Mouse (Mus musculus) CH12.LX (cell line): Measurements from ENCODE around the gene Syce1. TPM values are rescaled to one million over a fixed set of nuclear protein-coding genes. Genes with fewer than 3 reads are reported as not detected.

Experiments
- DNase-seq: peaks from one replicate; pipeline ENCODE4 v3.0.0-alpha.2; 2013; ENCODE audit errors: extremely low read depth
- H3K27ac ChIP-seq: 2 replicates; pipeline ENCODE4 v1.5.1; 2012; ENCODE audit warnings: low read depth, mild to moderate bottlenecking, control low read depth, moderate library complexity; ENCODE audit not compliant: insufficient read depth
- H3K27me3 ChIP-seq: replicated peaks from 2 replicates; pipeline ENCODE3; 2012; ENCODE audit warnings: inconsistent platforms
- H3K36me3 ChIP-seq, 2 experiments: replicated peaks in 1 of 2; 2 replicates each; pipeline versions ENCODE3 to v1.6.1; 2012; ENCODE audit warnings: inconsistent platforms in 1 of 2, low read length in 1 of 2, mild to moderate bottlenecking in 1 of 2, mixed read lengths in 1 of 2, moderate library complexity in 1 of 2; ENCODE audit not compliant: control insufficient read depth in 1 of 2, insufficient read depth in 1 of 2
- H3K4me1 ChIP-seq, 2 experiments: 2 replicates each; pipeline ENCODE4 v1.6.1; 2012; ENCODE audit warnings: inconsistent platforms in 1 of 2, moderate library complexity in 1 of 2; ENCODE audit not compliant: insufficient read depth in 2 of 2, control insufficient read depth in 1 of 2
- H3K4me2 ChIP-seq: 2 replicates; pipeline ENCODE4 v1.6.1; 2012; ENCODE audit warnings: low read depth, mild to moderate bottlenecking, control low read depth; ENCODE audit not compliant: poor library complexity, insufficient read depth, severe bottlenecking
- H3K4me3 ChIP-seq, 3 experiments: fragments of 150-350 bp in 1 of 3; sonication (generic) in 1 of 3; replicated peaks in 1 of 3; 2 replicates each; pipeline versions ENCODE3 to v1.5.1; 2011 to 2012; ENCODE audit warnings: low read depth in 2 of 3, low read length in 2 of 3, mild to moderate bottlenecking in 2 of 3, moderate library complexity in 2 of 3, control low read depth in 1 of 3, improper control_type of control experiment in 1 of 3, inconsistent platforms in 1 of 3, mixed read lengths in 1 of 3; ENCODE audit not compliant: poor library complexity in 1 of 3
- H3K79me2 ChIP-seq: replicated peaks from 2 replicates; pipeline ENCODE4 v1.6.1; 2012; ENCODE audit warnings: mild to moderate bottlenecking, moderate library complexity; ENCODE audit not compliant: control insufficient read depth, poor library complexity, insufficient read depth, severe bottlenecking; ENCODE audit errors: extremely low read depth
- H3K9ac ChIP-seq: 2 replicates; pipeline ENCODE4 v1.6.1; 2012; ENCODE audit warnings: low read depth, mild to moderate bottlenecking, control low read depth, moderate library complexity; ENCODE audit not compliant: insufficient read depth
- H3K9me3 ChIP-seq: replicated peaks from 2 replicates; pipeline ENCODE3; 2012; ENCODE audit warnings: low read length, inconsistent platforms, mixed read lengths
- BHLHE40 ChIP-seq: IDR thresholded peaks from 2 replicates; pipeline ENCODE4 v1.6.1; 2011; ENCODE audit warnings: mild to moderate bottlenecking, low read depth, low read length, improper control_type of control experiment
- E2F4 ChIP-seq: IDR thresholded peaks from 2 replicates; pipeline ENCODE4 v1.6.1; 2011; ENCODE audit warnings: low read depth, low read length, improper control_type of control experiment; ENCODE audit not compliant: insufficient replicate concordance
- ELF1 ChIP-seq: IDR thresholded peaks from 2 replicates; pipeline ENCODE4 v1.6.1; 2014; ENCODE audit warnings: low read depth, mild to moderate bottlenecking, inconsistent platforms, low read length, improper control_type of control experiment
- EP300 ChIP-seq: IDR thresholded peaks from 2 replicates; pipeline ENCODE4 v1.6.1; 2011; ENCODE audit warnings: low read length, improper control_type of control experiment
- ETS1 ChIP-seq: conservative IDR thresholded peaks from 2 replicates; pipeline ENCODE4 v1.6.1; 2012; ENCODE audit warnings: low read depth, mild to moderate bottlenecking, inconsistent platforms, low read length, improper control_type of control experiment, moderate library complexity
- GABPA ChIP-seq: IDR thresholded peaks from 2 replicates; pipeline ENCODE4 v1.6.1; 2012; ENCODE audit warnings: low read depth, low read length, improper control_type of control experiment, inconsistent platforms; ENCODE audit not compliant: insufficient replicate concordance
- IRF4 ChIP-seq: IDR thresholded peaks from 2 replicates; pipeline ENCODE4 v1.6.1; 2014; ENCODE audit warnings: low read depth, mild to moderate bottlenecking, inconsistent platforms, low read length, improper control_type of control experiment
- JUN ChIP-seq: IDR thresholded peaks from 2 replicates; pipeline ENCODE4 v1.6.1; 2011; ENCODE audit warnings: low read depth, mild to moderate bottlenecking, low read length, improper control_type of control experiment, moderate library complexity; ENCODE audit not compliant: insufficient read depth
- JUND ChIP-seq: conservative IDR thresholded peaks from 2 replicates; pipeline ENCODE4 v1.6.1; 2011; ENCODE audit warnings: low read depth, low read length, improper control_type of control experiment
- KAT2A ChIP-seq: IDR thresholded peaks from 2 replicates; pipeline ENCODE4 v1.6.1; 2012; ENCODE audit warnings: low read length, improper control_type of control experiment, inconsistent platforms; ENCODE audit not compliant: insufficient replicate concordance
- MAFK ChIP-seq: IDR thresholded peaks from 2 replicates; pipeline ENCODE4 v1.6.1; 2011; ENCODE audit warnings: low read length, improper control_type of control experiment; ENCODE audit not compliant: insufficient replicate concordance
- MAZ ChIP-seq: IDR thresholded peaks from 2 replicates; pipeline ENCODE4 v1.6.1; 2012; ENCODE audit warnings: low read depth, mild to moderate bottlenecking, inconsistent platforms, low read length, improper control_type of control experiment, moderate library complexity
- PAX5 ChIP-seq: IDR thresholded peaks from 2 replicates; pipeline ENCODE4 v1.6.1; 2012; ENCODE audit warnings: low read length, inconsistent platforms, mixed read lengths
- POLR2A ChIP-seq: IDR thresholded peaks from 2 replicates; pipeline ENCODE4 v1.6.1; 2011; ENCODE audit warnings: low read depth, mild to moderate bottlenecking, improper control_type of control experiment, low read length
- POLR2AphosphoS2 ChIP-seq: IDR thresholded peaks from 2 replicates; pipeline ENCODE4 v1.6.1; 2011; ENCODE audit warnings: low read depth, low read length, improper control_type of control experiment
- RAD21 ChIP-seq: IDR thresholded peaks from 2 replicates; pipeline ENCODE4 v1.6.1; 2011; ENCODE audit warnings: low read depth, mild to moderate bottlenecking, low read length, improper control_type of control experiment, moderate library complexity
- SIN3A ChIP-seq: IDR thresholded peaks from 2 replicates; pipeline ENCODE4 v1.6.1; 2012; ENCODE audit warnings: low read length, improper control_type of control experiment, inconsistent platforms
- SMC3 ChIP-seq: IDR thresholded peaks from 2 replicates; pipeline ENCODE4 v1.6.1; 2011; ENCODE audit warnings: low read depth, low read length, improper control_type of control experiment
- TCF12 ChIP-seq: IDR thresholded peaks from 2 replicates; pipeline ENCODE4 v1.6.1; 2014; ENCODE audit warnings: low read depth, mild to moderate bottlenecking, inconsistent platforms, low read length, improper control_type of control experiment
- UBTF ChIP-seq: IDR thresholded peaks from 2 replicates; pipeline ENCODE4 v1.6.1; 2012; ENCODE audit warnings: low read depth, mild to moderate bottlenecking, inconsistent platforms, low read length, improper control_type of control experiment, moderate library complexity
- USF1 ChIP-seq: IDR thresholded peaks from 2 replicates; pipeline ENCODE4 v1.6.1; 2014; ENCODE audit warnings: low read depth, mild to moderate bottlenecking, inconsistent platforms, low read length, improper control_type of control experiment
- USF2 ChIP-seq: conservative IDR thresholded peaks from 2 replicates; pipeline ENCODE4 v1.6.1; 2011; ENCODE audit warnings: low read depth, low read length, improper control_type of control experiment
- ZKSCAN1 ChIP-seq: IDR thresholded peaks from 2 replicates; pipeline ENCODE4 v1.6.1; 2012; ENCODE audit warnings: low read depth, inconsistent platforms, low read length, improper control_type of control experiment, borderline replicate concordance
- dilution Hi-C: fragments of 300-500 bp; cut with MboI; formaldehyde crosslinking; loops from 2 replicates; pipeline ENCODE4 v1.14.3; 2020; ENCODE audit warnings: low sequenced_read_pairs; ENCODE audit not compliant: extremely low pct_unique_long_range_greater_than_20kb, extremely low pct_ligation_motif_present
- in situ Hi-C: fragments of 300-500 bp; cut with MboI; formaldehyde crosslinking; loops from 3 replicates; pipeline ENCODE4 v1.14.3; 2019; ENCODE audit warnings: low sequenced_read_pairs, low pct_ligation_motif_present, low pct_unique_long_range_greater_than_20kb, mixed read lengths
- polyA plus RNA-seq: library from polyadenylated mRNA; unstranded; fragments of >175 nt; gene quantifications from 2 replicates; pipeline ENCODE4 v1.2.1, GENCODE M21; 2012; ENCODE audit warnings: low read depth; ENCODE audit not compliant: insufficient read length
- total RNA-seq, 2 experiments: library from RNA; depleted of rRNA; stranded (reverse); fragments of 300-350 nt in 1 of 2; fragments of >200 nt in 1 of 2; gene quantifications; 2 replicates each; pipeline ENCODE4 v1.2.3; 2012 to 2014

Gene Syce1
- total RNA-seq (2012; rRNA removed), result not detected in 2 replicates
- total RNA-seq (2014; rRNA removed), result not detected in 2 replicates
- not detected in 2 replicates for polyA plus RNA-seq

- dilution Hi-C loops, result no loop called here
- H3K4me3 ChIP-seq, result no peak within 1 kb of the TSS
These were observed at the start of gene Syce1 for GRCm38 (mm10) chr7:140787406-140788052. Gene Syce1, minus strand, starts transcription at chr7:140787852.

GRCm38 (mm10) chr7:140836243-140837115 lies 48.8 kb upstream of the Syce1 start:
- H3K4me2 ChIP-seq, result no peak overlapping the region
- TF ChIP-seq JUN (no peak), IRF4 (no peak), UBTF (no peak), RAD21 (no peak), MAFK (no peak), JUND (no peak), USF2 (no peak), POLR2A (no peak), MAZ (no peak), PAX5 (no peak), EP300 (no peak), SIN3A (no peak), USF1 (no peak), POLR2AphosphoS2 (no peak), GABPA (no peak), ZKSCAN1 (no peak), BHLHE40 (no peak), ELF1 (no peak), KAT2A (no peak)
- TF ChIP-seq, all 38 proteins: peak for 0
- Histone ChIP-seq H3K36me3 (no peaks in the 10 kb centered on the region), H3K9me3 (no peaks in the 10 kb centered on the region), H3K4me3 (no peak overlapping the region), H3K27me3 (peaks cover 81% of the 10 kb centered on the region), H3K27ac (no peak overlapping the region), H3K79me2 (no peaks in the 10 kb centered on the region), H3K4me1 (no peaks in the 10 kb centered on the region), H3K9ac (no peak overlapping the region)
- in situ Hi-C loops (loop anchor here (25.0 kb wide), 1 partner anchor 749 kb away; the partner anchor contains the start of genes Caly and Prap1), dilution Hi-C loops (no loop called here)
- no peak for DNase-seq

More at GRCm38 (mm10) chr7:140787406-140788052, at the start of gene Syce1:
- Histone ChIP-seq H3K9me3 (peaks cover 2% of the 10 kb centered on the region), H3K27ac (no peak within 1 kb of the TSS), H3K27me3 (peaks cover 50% of the 10 kb centered on the region), H3K4me1 (no peaks in the 10 kb centered on the region), H3K9ac (no peak within 1 kb of the TSS), H3K4me2 (no peak within 1 kb of the TSS), H3K36me3 (no peaks in the 10 kb centered on the region), H3K79me2 (no peaks in the 10 kb centered on the region)
- TF ChIP-seq ETS1 (no peak), POLR2A (no peak), SIN3A (no peak), ZKSCAN1 (no peak), TCF12 (no peak), SMC3 (no peak), EP300 (no peak), POLR2AphosphoS2 (no peak), ELF1 (no peak), IRF4 (no peak), E2F4 (no peak)
- DNase-seq, result no peak
- in situ Hi-C loops, result loop anchor here (25.0 kb wide), 1 partner anchor 600 kb away; no protein-coding TSS in a partner anchor
